Mouse (Mus musculus) small intestine, adult 2 months (tissue): ENCODE measurements around the gene Cwc27.

Source experiments
- CTCF ChIP-seq: fragments of 200-500 bp; IDR thresholded peaks from 2 replicates; pipeline ENCODE4 v1.5.1; 2012; ENCODE audit warnings: low read depth, mild to moderate bottlenecking, control low read depth, inconsistent platforms, low read length, moderate library complexity, mixed read lengths; ENCODE audit not compliant: insufficient replicate concordance, insufficient read length; ENCODE audit errors: extremely low read depth
- POLR2A ChIP-seq: fragments of 200-500 bp; IDR thresholded peaks from 2 replicates; pipeline ENCODE4 v1.6.1; 2012; ENCODE audit warnings: low read depth, mild to moderate bottlenecking, control low read depth, inconsistent platforms, low read length, moderate library complexity

- no peak for TF ChIP-seq CTCF
- TF ChIP-seq POLR2A: no peak
Observed at GRCm38 (mm10) chr13:104799566-104800182, 17.3 kb downstream of the Cwc27 start.
